Mouse (Mus musculus): Measurements from ENCODE around the gene Reg4. TPM values are rescaled to one million over a fixed set of nuclear protein-coding genes. Genes with fewer than 3 reads are reported as not detected.

The Reg4 gene
- total RNA-seq, 2 experiments from 2014 or later = not detected

DNA sequence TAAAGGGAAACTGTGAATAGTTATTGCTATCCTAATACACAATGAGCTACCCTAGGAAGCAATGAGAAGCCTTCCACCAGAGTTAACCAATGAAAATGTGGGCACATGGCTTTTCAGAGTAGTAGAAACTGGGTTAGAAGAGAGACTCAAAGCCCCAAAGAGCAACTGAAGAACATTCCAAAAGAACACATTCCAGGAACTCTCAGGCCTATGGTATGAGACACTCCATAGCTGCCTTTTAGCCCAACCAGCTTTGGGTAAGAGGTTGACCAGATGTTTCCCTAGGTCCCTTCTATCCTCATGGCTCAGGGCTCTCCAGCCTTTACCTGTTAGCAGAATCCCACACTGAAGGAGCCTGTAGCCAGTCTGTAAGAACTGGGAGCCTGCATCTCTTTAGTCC, 11.5 kb downstream of the Reg4 start:
- no peak for DNase-seq (ENCODE audit: low spot score in 2 of 2)

DNA sequence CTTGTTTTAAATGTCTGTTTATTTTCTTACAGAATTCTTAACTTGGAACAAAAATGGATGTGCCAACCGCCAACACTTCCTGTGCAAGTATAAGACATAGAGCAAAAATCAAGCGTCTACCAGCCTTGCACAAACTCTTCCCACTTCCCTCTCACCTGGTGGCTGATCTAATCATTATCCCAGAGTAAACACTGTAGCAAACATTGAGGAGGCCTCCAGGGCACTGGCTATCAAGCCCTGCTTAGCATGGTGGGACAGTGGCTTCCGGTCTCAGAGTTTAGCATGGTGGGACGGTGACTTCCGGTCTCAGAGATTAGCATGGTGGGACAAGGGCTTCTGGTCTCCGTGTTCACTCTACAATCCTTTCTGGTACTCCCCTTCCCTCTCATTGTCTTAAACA, 14.3 kb downstream of the Reg4 start:
- DNase-seq (ENCODE audit: low spot score in 2 of 2) = no peak

- no peak for DNase-seq (ENCODE audit: low spot score in 2 of 2)
These were observed 15.3 kb downstream of the Reg4 start for GRCm38 (mm10) chr3:98237240-98237639.

- DNase-seq (ENCODE audit: low spot score in 2 of 2) = no peak
These were observed 16.2 kb downstream of the Reg4 start for GRCm38 (mm10) chr3:98238150-98238549.

DNA sequence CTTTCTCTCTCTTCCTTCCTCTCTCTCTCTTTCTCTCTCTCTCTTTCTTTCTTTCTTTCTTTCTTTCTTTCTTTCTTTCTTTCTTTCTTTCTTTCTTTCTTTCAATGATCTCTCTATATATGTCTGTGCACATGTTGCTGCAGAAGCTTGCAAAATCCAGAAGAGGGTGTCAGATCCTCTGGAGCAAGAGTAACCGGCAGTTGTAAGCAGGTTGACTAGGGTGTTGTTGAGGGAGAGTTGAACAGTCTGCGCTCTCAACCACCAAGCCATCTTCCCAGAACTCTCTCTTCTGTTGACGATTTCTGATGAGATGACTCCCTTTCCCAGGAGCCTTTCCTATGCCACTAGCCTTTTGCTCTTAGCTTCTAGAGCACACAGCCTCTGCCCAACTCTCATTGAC, 20.1 kb downstream of the Reg4 start:
- no peak for DNase-seq (ENCODE audit: low spot score in 2 of 2)

DNA sequence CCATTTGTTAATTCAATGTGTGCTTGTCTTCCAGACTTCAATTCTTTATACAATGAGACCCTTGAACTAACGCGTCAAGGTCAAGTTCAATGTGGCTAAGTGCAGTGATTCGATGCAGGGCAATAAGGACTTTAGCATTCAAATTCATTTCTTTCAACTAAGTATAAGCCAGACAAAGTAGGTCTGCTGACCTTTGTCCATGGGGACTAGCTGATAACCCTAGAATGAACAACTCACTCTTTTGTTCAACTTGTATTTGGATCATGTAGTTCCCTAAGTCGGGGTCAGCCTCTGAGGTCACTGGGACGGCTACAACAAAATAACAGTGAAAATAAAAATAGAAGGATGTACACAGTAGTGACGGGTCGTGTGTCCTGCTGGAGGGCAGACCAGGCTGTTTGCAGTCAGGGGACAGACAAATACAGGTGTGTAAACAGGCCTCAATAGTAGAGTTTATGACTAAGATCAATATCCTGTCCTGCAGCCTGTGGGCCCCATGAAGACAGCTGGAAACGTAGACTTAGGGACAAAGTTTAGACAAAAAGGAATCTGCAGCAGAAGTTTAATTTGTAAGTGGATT, 20.6 kb downstream of the Reg4 start:
- no peak for DNase-seq (ENCODE audit: low spot score in 2 of 2)

GRCm38 (mm10) chr3:98245892-98246291, 23.9 kb downstream of the Reg4 start:
- DNase-seq (ENCODE audit: low spot score in 2 of 2) = no peak

GRCm38 (mm10) chr3:98246985-98247751, 25.2 kb downstream of the Reg4 start:
- no peak for DNase-seq (ENCODE audit: low spot score in 2 of 2)

- no peak for DNase-seq (ENCODE audit: low spot score in 2 of 2)
These were observed 27.4 kb downstream of the Reg4 start for GRCm38 (mm10) chr3:98249378-98249777.

GRCm38 (mm10) chr3:98249833-98250448, 28.0 kb downstream of the Reg4 start:
- no peak for DNase-seq (ENCODE audit: low spot score in 2 of 2)

DNA sequence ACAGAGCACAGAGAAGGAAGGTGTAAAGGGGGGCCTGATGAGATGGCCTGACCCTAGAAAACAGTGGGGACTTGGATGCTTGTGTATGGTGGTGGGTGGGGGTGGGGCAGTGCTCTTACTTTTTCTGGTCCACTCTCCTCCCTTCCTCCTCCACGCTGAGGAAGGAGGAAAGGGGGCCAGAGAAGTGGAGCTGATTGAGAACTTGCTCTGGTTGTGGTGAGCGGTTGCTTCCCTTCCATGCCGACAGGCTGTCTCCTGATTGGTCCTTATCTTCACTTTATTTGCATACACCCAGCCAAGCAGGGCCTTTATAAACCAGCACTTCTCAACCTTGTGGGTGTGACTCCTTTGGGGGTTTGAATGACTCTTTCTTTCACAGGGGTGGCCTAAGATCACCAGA, 32.1 kb downstream of the Reg4 start:
- DNase-seq (ENCODE audit: low spot score in 2 of 2) = no peak

GRCm38 (mm10) chr3:98254656-98255583, 33.0 kb downstream of the Reg4 start:
- DNase-seq (ENCODE audit: low spot score in 2 of 2) = peak; percentile 7 to 37

- DNase-seq (ENCODE audit: low spot score in 2 of 2) = no peak
These were observed 36.8 kb downstream of the Reg4 start for GRCm38 (mm10) chr3:98258723-98259122.

- peak; percentile 23 to 74 for DNase-seq (ENCODE audit: low spot score in 2 of 2)
These were observed 37.4 kb downstream of the Reg4 start for GRCm38 (mm10) chr3:98259271-98259751.

DNA sequence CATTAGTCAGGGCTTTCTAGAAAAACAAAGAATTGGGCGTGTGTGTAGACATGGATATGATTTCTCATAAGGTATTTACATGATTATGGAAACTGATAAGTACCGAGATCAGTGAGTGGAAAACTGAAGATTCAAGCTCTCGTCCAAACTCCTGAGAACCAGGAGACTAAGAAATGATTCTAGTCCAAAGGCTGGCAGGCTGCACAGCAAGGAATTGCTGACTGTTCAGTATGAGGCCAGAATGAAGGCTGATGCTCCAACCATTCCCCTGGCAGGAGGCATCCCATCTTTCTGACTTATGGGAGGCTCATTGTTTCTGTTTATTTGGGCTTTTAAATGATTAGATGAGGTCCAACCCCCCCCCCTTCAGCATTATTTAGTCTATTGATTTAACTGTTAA, 38.6 kb downstream of the Reg4 start:
- no peak for DNase-seq (ENCODE audit: low spot score in 2 of 2)

DNA sequence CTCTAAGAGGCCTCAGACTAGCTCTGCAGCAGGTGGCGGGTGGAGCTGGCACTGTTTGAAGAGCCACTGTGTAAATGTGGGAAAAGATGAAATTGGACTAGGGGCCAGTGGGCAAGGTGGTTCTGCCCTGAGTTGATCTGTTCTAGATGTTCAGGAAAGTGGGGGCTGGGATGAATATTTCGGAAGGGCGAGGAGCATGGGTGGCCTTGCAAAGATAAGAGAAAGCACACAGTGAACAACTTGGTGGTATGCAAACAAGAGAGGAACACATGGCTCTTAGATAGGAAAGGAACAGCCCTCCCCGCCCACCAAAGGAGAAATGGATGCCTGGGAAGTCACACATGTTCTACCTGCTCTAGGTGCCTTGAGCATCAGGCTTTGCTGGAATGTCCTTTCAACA, 39.5 kb downstream of the Reg4 start:
- DNase-seq (ENCODE audit: low spot score in 2 of 2) = no peak

DNA sequence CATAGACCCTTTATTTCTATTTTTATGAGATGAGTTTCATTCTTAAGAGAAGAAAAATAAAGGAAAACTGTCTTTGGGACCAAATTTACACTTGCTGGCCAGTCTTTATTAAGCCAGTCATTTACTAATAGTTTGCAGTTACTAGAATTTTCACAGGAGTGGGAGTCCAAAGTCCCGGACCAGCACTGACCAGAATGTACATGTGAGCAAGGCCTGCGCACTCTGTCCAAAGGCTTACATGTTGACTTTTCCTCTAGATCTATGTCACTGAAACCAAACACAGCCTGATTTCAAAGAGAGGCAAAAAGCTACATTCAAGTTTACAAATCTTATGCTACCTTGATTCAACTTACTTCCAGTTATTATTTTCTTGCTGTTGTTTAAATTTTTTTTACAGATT, 40.2 kb downstream of the Reg4 start:
- no peak for DNase-seq (ENCODE audit: low spot score in 2 of 2)

GRCm38 (mm10) chr3:98267249-98267651, 45.3 kb downstream of the Reg4 start:
- DNase-seq (ENCODE audit: low spot score in 2 of 2) = peak in 1 of 2 experiments; percentile 13

- no peak for DNase-seq (ENCODE audit: low spot score in 2 of 2)
These were observed 51.9 kb downstream of the Reg4 start for GRCm38 (mm10) chr3:98273623-98274398.

DNA sequence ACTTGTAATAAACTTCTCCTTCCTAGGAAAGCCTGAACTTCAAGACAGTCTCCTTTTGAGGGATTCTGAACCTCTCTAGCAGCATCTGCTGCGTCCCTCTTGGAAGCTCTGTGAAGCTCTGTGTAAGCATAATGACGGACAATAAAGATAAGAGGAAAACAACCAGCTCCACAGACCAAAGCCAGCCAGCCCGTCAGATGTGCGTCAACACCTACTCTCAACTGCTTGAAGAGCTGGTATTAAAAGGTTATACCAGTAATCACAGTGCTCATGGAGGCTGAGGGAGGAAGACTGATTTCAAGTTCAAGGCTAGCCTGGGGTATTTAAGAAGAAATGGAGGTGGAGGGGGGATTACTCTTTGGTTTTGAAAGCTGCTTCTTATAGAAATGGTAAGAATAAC, 57.7 kb downstream of the Reg4 start:
- no peak for DNase-seq (ENCODE audit: low spot score in 2 of 2)
